Mouse (Mus musculus) hindbrain, embryonic 16.5 days (tissue): ENCODE data around the gene Tbc1d4. TPM values are rescaled to one million over a fixed set of nuclear protein-coding genes. Genes with fewer than 3 reads are reported as not detected.
A peak's percentile ranks its signal among the peaks of the same experiment; 100 is the strongest.

ENCODE experiments used
- ATAC-seq: fragments of 200-750 bp; cut with Nextera tagmentation; 2 replicates; pipeline ENCODE4 v1.8.0; 2017; ENCODE audit warnings: moderate TSS enrichment, moderate library complexity
- H3K27ac ChIP-seq: fragments of 300-500 bp; sonication (generic); 2 replicates; pipeline ENCODE4 v1.5.1; 2014; ENCODE audit warnings: low read depth, mild to moderate bottlenecking, control low read depth, low read length, moderate library complexity
- H3K27me3 ChIP-seq: fragments of 300-500 bp; sonication (generic); replicated peaks from 2 replicates; pipeline ENCODE4 v1.6.1; 2014; ENCODE audit warnings: low read length; ENCODE audit not compliant: control insufficient read depth, insufficient read depth
- H3K36me3 ChIP-seq: fragments of 300-500 bp; sonication (generic); 2 replicates; pipeline ENCODE4 v1.6.1; 2014; ENCODE audit warnings: mild to moderate bottlenecking, low read length, moderate library complexity, mixed read lengths; ENCODE audit not compliant: control insufficient read depth, insufficient read depth
- H3K4me1 ChIP-seq: fragments of 300-500 bp; sonication (generic); 2 replicates; pipeline ENCODE4 v1.6.1; 2014; ENCODE audit warnings: low read depth, low read length; ENCODE audit not compliant: control insufficient read depth, insufficient read depth
- H3K4me2 ChIP-seq: fragments of 300-500 bp; sonication (generic); 2 replicates; pipeline ENCODE4 v1.6.1; 2014; ENCODE audit warnings: mild to moderate bottlenecking, low read length, control low read depth, moderate library complexity
- H3K4me3 ChIP-seq: fragments of 300-500 bp; sonication (generic); 2 replicates; pipeline ENCODE4 v1.5.1; 2014; ENCODE audit warnings: mild to moderate bottlenecking, low read length, control low read depth, moderate library complexity
- H3K9ac ChIP-seq: fragments of 300-500 bp; sonication (generic); 2 replicates; pipeline ENCODE4 v1.6.1; 2014; ENCODE audit warnings: low read depth, mild to moderate bottlenecking, control low read depth, low read length, moderate library complexity
- H3K9me3 ChIP-seq: fragments of 300-500 bp; sonication (generic); 2 replicates; pipeline ENCODE4 v1.6.1; 2014; ENCODE audit warnings: mild to moderate bottlenecking, low read length, moderate library complexity; ENCODE audit not compliant: control insufficient read depth
- WGBS: fragments of 180-500 bp; shearing (Covaris S2); extraction: QIAGEN DNeasy Blood & Tissue Kit; methylation state at CpG from one replicate; pipeline ENCODE4 v1.1.7; 2014; 5-methylcytosine and 5-hydroxymethylcytosine counted together
- polyA plus RNA-seq: library from polyadenylated mRNA; unstranded; fragments of >200 nt; fragmentation: Nextera tagmentation; extraction: Ambion mirVana; gene quantifications from 2 replicates; pipeline ENCODE4 v1.2.1, GENCODE M21; 2015

The Tbc1d4 gene
- polyA plus RNA-seq, 1 experiment from 2014 or later = 9.3 TPM

DNA sequence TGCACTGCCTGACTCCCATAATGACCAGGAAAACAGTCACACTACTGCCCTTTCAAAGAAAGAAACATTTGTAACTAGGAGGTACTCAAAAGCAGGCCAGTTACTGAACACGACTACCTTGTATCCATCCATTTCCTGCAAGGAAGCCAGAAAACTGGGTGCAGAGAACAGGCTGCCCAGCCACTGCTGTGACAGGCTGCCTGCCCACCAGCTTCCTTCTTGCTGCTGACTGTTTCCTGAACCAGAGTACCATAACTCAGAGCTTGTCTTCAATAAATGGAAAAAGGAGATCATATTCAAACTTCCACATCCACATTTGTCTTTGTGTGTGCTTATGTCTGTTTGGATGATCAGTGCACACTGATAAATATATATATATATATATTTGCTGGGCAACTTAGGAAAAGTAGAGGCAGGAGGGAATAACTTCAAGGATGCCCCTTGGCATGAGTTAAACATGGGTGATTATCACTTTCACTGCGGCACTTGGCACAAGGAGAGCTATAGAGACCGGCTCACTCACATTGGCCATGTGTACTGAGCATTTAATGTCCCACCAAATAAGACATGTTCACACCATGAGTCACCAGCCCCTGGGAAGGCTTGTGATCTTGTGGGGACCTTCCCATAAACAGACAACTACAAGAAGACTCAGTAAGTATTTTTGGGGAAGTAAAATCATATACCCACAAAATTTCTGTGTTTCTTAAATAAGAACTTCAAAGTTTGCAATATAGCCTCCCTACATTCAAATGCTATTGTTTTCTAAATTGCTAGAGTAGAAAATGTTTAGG lies 105.6 kb downstream of the Tbc1d4 start:
- ATAC-seq = no peak
- no peaks in the 10 kb centered on the region for H3K4me1 ChIP-seq
- 93% methylated on average over 3 of the region's 3 CpGs for WGBS
- H3K4me2 ChIP-seq = no peak overlapping the region
- no peaks in the 10 kb centered on the region for H3K9me3 ChIP-seq
- H3K36me3 ChIP-seq = no peaks in the 10 kb centered on the region
- H3K27me3 ChIP-seq = no peaks in the 10 kb centered on the region
- no peak overlapping the region for H3K4me3 ChIP-seq
- H3K9ac ChIP-seq = no peak overlapping the region
- no peak overlapping the region for H3K27ac ChIP-seq

DNA sequence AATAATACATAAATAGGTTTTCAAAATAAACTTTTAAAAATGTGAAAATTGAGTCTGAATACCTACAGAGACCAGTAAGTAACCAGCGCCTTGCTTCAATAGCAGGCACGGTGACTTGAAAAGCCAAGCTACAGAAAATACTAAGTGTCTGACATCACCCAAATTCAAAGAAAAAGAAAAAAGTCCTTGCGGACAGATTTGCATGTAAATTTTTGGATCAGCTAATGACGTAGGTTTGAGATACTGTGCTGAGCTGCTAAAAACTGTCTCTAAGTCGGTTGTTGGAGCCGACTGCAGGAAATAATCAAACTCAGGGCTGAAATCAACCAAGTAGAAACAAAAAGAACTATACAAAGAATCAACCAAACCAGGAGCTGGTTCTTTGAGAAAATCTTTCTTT lies 107.1 kb downstream of the Tbc1d4 start:
- no peaks in the 10 kb centered on the region for H3K4me1 ChIP-seq
- 77% methylated on average over 6 of the region's 6 CpGs for WGBS
- H3K4me2 ChIP-seq = no peak overlapping the region
- H3K4me3 ChIP-seq = no peak overlapping the region
- H3K9ac ChIP-seq = no peak overlapping the region
- H3K9me3 ChIP-seq = no peaks in the 10 kb centered on the region
- 0 out of 2 replicates have a peak, but pooled peaks have one; percentile 4 for ATAC-seq
- H3K36me3 ChIP-seq = no peaks in the 10 kb centered on the region
- H3K27me3 ChIP-seq = no peaks in the 10 kb centered on the region
- no peak overlapping the region for H3K27ac ChIP-seq

DNA sequence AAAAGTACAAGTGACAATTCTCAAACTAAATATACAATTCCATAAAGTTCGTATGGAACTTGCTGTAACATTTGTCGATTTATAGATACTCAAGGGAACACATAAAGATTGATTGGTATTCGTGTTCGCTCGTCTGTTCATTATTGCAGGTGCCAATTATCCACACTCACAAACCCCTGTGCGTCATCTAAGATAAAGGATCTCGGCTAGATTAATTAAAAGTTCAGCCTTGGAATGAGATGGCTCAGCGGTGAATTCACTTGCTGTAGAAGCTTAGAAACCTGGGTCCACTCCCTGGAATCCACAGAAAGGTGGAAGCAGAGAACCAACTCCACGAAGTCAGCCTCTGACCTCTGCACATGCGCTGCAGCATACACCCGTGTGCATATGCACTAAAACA lies 107.5 kb downstream of the Tbc1d4 start:
- H3K4me3 ChIP-seq = no peak overlapping the region
- H3K4me1 ChIP-seq = no peaks in the 10 kb centered on the region
- H3K36me3 ChIP-seq = no peaks in the 10 kb centered on the region
- H3K27me3 ChIP-seq = no peaks in the 10 kb centered on the region
- ATAC-seq = 0 out of 2 replicates have a peak, but pooled peaks have one; percentile 40
- 67% methylated on average over 11 of the region's 11 CpGs for WGBS
- H3K9ac ChIP-seq = no peak overlapping the region
- H3K4me2 ChIP-seq = no peak overlapping the region
- H3K9me3 ChIP-seq = no peaks in the 10 kb centered on the region
- no peak overlapping the region for H3K27ac ChIP-seq

DNA sequence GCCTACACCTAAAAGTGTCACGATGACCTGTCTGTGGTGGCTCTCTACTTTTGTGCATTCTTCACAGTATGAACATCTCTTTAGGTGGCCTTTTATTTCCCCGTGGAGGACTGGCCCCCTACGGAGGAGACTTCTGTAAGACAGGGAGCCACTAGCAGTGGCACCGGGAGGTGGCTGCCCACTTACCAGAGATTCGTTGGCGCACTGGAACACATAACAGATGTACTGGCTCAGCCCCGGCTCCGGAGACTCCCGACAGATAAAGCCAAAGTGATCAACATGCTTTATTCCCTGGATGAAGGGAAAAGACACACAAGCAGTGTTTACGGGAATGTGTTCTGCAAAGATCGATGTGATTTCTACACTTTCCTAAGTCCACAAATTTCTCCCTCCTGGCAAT lies 108.2 kb downstream of the Tbc1d4 start:
- no peaks in the 10 kb centered on the region for H3K36me3 ChIP-seq
- no peak overlapping the region for H3K4me2 ChIP-seq
- WGBS = 61% methylated on average over 11 of the region's 11 CpGs
- no peak overlapping the region for H3K9ac ChIP-seq
- no peak overlapping the region for H3K27ac ChIP-seq
- no peak overlapping the region for H3K4me3 ChIP-seq
- H3K27me3 ChIP-seq = no peaks in the 10 kb centered on the region
- no peaks in the 10 kb centered on the region for H3K9me3 ChIP-seq
- no peaks in the 10 kb centered on the region for H3K4me1 ChIP-seq
- peak; percentile 56; the same call in 1 of the 2 replicates for ATAC-seq

DNA sequence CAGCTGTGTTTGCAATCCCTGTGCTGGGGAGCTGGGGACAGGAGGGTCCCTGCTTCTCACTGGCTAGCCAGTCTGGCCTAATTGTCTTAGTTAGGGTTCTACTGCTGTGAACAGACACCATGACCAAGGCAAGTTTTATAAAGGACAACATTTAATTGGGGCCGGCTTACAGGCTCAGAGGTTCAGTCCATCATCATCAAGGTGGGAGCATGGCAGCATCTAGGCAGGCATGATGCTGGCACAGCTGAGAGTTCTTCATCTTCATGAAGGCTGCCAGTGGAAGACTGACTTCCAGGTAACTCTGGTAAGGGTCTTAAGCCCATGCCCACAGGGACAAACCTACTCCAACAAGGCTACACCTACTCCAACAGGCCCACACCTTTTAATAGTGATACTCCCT lies 109.2 kb downstream of the Tbc1d4 start:
- H3K4me1 ChIP-seq = no peaks in the 10 kb centered on the region
- H3K27ac ChIP-seq = no peak overlapping the region
- no peak for ATAC-seq
- no peaks in the 10 kb centered on the region for H3K36me3 ChIP-seq
- no peaks in the 10 kb centered on the region for H3K27me3 ChIP-seq
- H3K9me3 ChIP-seq = no peaks in the 10 kb centered on the region
- no peak overlapping the region for H3K4me2 ChIP-seq
- 93% methylated on average over 1 of the region's 1 CpGs for WGBS
- no peak overlapping the region for H3K9ac ChIP-seq
- H3K4me3 ChIP-seq = no peak overlapping the region

DNA sequence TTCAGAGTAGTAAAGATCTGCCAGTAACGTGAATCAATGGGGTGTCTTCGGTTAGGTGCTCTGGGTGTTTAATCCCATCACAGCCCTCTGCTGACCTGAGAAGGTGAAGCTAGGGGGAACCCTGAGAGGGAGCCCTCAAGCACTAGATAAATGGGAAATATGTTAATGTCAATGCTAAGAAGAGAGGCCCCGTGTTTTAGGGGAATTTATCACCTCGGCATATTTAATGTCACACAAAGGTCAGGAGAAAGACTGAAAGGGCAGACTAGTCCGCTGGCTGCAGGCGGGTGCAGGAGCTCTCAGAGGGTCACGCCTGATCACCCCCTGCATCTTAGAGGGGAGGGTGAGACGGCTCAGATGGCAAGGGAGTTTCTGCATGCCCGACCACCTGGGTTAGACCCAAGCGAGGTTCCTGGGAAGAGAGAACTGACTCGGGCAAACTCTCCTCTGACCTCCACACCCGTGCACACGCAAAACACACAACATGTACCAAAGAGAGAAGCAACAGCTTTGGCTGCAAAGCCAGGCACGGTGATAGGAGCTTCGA lies 120.7 kb downstream of the Tbc1d4 start:
- Histone ChIP-seq H3K27me3 (no peaks in the 10 kb centered on the region), H3K4me2 (no peak overlapping the region), H3K9ac (no peak overlapping the region), H3K9me3 (no peaks in the 10 kb centered on the region), H3K4me1 (no peaks in the 10 kb centered on the region), H3K36me3 (peaks cover 2% of the 10 kb centered on the region; the same call in 1 of the 2 replicates), H3K4me3 (no peak overlapping the region), H3K27ac (no peak overlapping the region)
- WGBS = 62% methylated on average over 15 of the region's 15 CpGs
- no peak for ATAC-seq

DNA sequence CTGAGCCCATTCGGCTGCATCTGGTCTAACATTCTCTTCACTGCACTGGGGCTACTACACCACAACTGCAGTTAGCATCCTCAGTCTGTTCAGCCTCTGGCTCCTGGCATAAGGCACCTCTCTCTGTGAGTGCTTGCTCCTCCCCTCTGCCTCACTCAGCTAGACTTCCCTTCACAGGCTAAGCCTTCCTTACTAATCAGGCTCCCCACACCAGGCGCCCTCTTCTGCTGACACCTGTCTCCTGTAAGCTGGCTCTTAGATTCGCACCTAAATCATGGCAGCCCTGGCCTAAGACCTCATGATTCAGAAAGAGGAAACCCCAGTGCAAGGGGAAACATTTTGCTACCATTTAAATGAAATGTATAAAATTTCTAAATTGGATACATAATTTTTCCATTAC lies 122.4 kb downstream of the Tbc1d4 start:
- Histone ChIP-seq H3K4me2 (no peak overlapping the region), H3K27me3 (no peaks in the 10 kb centered on the region), H3K9me3 (no peaks in the 10 kb centered on the region), H3K27ac (no peak overlapping the region), H3K9ac (no peak overlapping the region), H3K4me3 (no peak overlapping the region), H3K4me1 (no peaks in the 10 kb centered on the region), H3K36me3 (peaks cover 2% of the 10 kb centered on the region; the same call in 1 of the 2 replicates)
- no peak for ATAC-seq
- WGBS = 66% methylated on average over 3 of the region's 3 CpGs

DNA sequence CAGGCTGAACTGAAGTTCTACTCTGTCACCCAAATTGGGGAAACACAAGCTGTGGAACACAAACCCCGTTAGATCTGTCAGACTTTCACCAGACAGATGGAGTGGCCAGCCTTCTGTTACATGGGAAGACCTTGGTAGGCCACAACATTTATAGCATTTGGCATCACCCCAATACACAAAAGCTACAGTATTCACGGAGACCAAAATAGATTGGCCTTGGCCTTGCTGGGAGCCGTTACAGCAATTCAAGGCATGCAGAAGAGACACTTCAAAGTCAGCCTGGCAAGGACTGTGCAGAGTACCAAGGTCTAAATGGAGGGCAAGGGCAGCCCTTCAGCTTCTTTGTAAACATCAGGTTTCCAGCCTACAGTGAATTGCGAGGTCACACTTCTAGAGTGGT lies 125.8 kb downstream of the Tbc1d4 start:
- Histone ChIP-seq H3K9me3 (no peaks in the 10 kb centered on the region), H3K4me3 (no peak overlapping the region), H3K4me1 (no peaks in the 10 kb centered on the region), H3K27me3 (no peaks in the 10 kb centered on the region), H3K27ac (no peak overlapping the region), H3K4me2 (no peak overlapping the region), H3K9ac (no peak overlapping the region), H3K36me3 (no peaks in the 10 kb centered on the region; the same call in 1 of the 2 replicates)
- WGBS = 77% methylated on average over 4 of the region's 4 CpGs
- no peak for ATAC-seq

DNA sequence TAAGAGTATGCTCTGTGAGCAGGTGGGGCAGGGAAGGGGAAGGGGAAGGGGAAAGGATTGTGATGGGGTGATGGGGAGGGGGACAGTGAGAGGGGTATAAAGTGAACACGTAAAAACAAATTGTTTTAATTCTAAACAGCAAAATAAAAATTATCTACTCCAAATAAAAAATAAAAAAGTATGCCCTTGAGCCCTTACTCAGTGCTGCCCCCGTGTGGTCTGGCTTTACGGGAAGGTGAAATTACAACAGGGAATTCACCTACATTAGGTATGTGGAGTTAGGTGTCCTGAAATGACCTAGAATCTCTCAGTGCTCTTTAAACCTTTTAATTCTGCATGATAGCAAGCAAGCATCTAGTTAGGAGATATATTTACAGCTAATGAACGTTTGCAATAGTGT lies 126.7 kb downstream of the Tbc1d4 start:
- no peak overlapping the region for H3K9ac ChIP-seq
- no peak overlapping the region for H3K4me2 ChIP-seq
- WGBS = 49% methylated on average over 4 of the region's 4 CpGs
- H3K4me3 ChIP-seq = no peak overlapping the region
- no peak for ATAC-seq
- H3K4me1 ChIP-seq = no peaks in the 10 kb centered on the region
- no peaks in the 10 kb centered on the region for H3K36me3 ChIP-seq
- no peaks in the 10 kb centered on the region for H3K9me3 ChIP-seq
- no peak overlapping the region for H3K27ac ChIP-seq
- no peaks in the 10 kb centered on the region for H3K27me3 ChIP-seq
